Mouse (Mus musculus): ENCODE measurements around the gene Gabrb3. TPM values are rescaled to one million over a fixed set of nuclear protein-coding genes. Genes with fewer than 3 reads are reported as not detected.

Gabrb3 gene
- 81.5 and 84.4 TPM in 2 replicates for polyA plus RNA-seq (2012; rRNA removed)

- Histone ChIP-seq H3K4me1 (ENCODE audit: control insufficient read depth, insufficient read depth, low read length) (peaks cover 3% of the 10 kb centered on the region; the same call in 1 of the 2 replicates), H3K27ac (ENCODE audit: insufficient read depth, low read length) (no peak within 1 kb of the TSS), H3K4me3 (ENCODE audit: insufficient read depth, low read length) (no peak within 1 kb of the TSS)
- no peak for TF ChIP-seq CTCF (IDR thresholded peaks at IDR 0.05; ENCODE audit: extremely low read depth, insufficient read depth, low read length)
- TF ChIP-seq POLR2A (IDR thresholded peaks at IDR 0.05; ENCODE audit: extremely low read depth, insufficient read depth, low read length): no peak
These were observed at the start of gene Gabrb3 for GRCm38 (mm10) chr7:57419392-57419791. Gabrb3 (plus strand) TSS chr7:57419692.

GRCm38 (mm10) chr7:57384112-57384511 is 35.4 kb upstream of the Gabrb3 start:
- H3K4me3 ChIP-seq (ENCODE audit: insufficient read depth, low read length): peak overlapping the region; percentile 3
- no peaks in the 10 kb centered on the region for H3K4me1 ChIP-seq (ENCODE audit: control insufficient read depth, insufficient read depth, low read length)
- 0 out of 2 replicates have a peak overlapping the region, but pooled peaks have one; percentile 9 for H3K27ac ChIP-seq (ENCODE audit: insufficient read depth, low read length)
- TF ChIP-seq CTCF (IDR thresholded peaks at IDR 0.05; ENCODE audit: extremely low read depth, insufficient read depth, low read length): peak; percentile 73
- peak; percentile 23; the same call in 1 of the 2 replicates for TF ChIP-seq POLR2A (IDR thresholded peaks at IDR 0.05; ENCODE audit: extremely low read depth, insufficient read depth, low read length)

- H3K27ac ChIP-seq (ENCODE audit: insufficient read depth, low read length): peak within 1 kb of the TSS; percentile 90
- peak within 1 kb of the TSS; percentile 58 for H3K4me3 ChIP-seq (ENCODE audit: insufficient read depth, low read length)
- TF ChIP-seq POLR2A (IDR thresholded peaks at IDR 0.05; ENCODE audit: extremely low read depth, insufficient read depth, low read length) (no peak), CTCF (IDR thresholded peaks at IDR 0.05; ENCODE audit: extremely low read depth, insufficient read depth, low read length) (no peak)
- no peaks in the 10 kb centered on the region for H3K4me1 ChIP-seq (ENCODE audit: control insufficient read depth, insufficient read depth, low read length)
These were observed 32.8 kb upstream of the Gabrb3 start, which contains the start of gene Gabrg3 for GRCm38 (mm10) chr7:57386517-57387340. Gabrg3 (minus strand) TSS chr7:57387188.

GRCm38 (mm10) chr7:57387341-57387654 is 32.2 kb upstream of the Gabrb3 start:
- Histone ChIP-seq H3K4me3 (ENCODE audit: insufficient read depth, low read length) (peak overlapping the region; percentile 58), H3K27ac (ENCODE audit: insufficient read depth, low read length) (no peak overlapping the region), H3K4me1 (ENCODE audit: control insufficient read depth, insufficient read depth, low read length) (no peaks in the 10 kb centered on the region)
- TF ChIP-seq CTCF (IDR thresholded peaks at IDR 0.05; ENCODE audit: extremely low read depth, insufficient read depth, low read length): 0 out of 2 replicates have a peak, but pooled peaks have one; percentile 7
- TF ChIP-seq POLR2A (IDR thresholded peaks at IDR 0.05; ENCODE audit: extremely low read depth, insufficient read depth, low read length): no peak

GRCm38 (mm10) chr7:57390046-57390445 is 29.4 kb upstream of the Gabrb3 start:
- no peak overlapping the region for H3K27ac ChIP-seq (ENCODE audit: insufficient read depth, low read length)
- no peak for TF ChIP-seq POLR2A (IDR thresholded peaks at IDR 0.05; ENCODE audit: extremely low read depth, insufficient read depth, low read length)
- TF ChIP-seq CTCF (IDR thresholded peaks at IDR 0.05; ENCODE audit: extremely low read depth, insufficient read depth, low read length): peak; percentile 53
- no peaks in the 10 kb centered on the region for H3K4me1 ChIP-seq (ENCODE audit: control insufficient read depth, insufficient read depth, low read length)
- H3K4me3 ChIP-seq (ENCODE audit: insufficient read depth, low read length): no peak overlapping the region

GRCm38 (mm10) chr7:57393551-57393950 is 25.9 kb upstream of the Gabrb3 start:
- Histone ChIP-seq H3K27ac (ENCODE audit: insufficient read depth, low read length) (no peak overlapping the region), H3K4me3 (ENCODE audit: insufficient read depth, low read length) (no peak overlapping the region), H3K4me1 (ENCODE audit: control insufficient read depth, insufficient read depth, low read length) (no peaks in the 10 kb centered on the region)
- no peak for TF ChIP-seq POLR2A (IDR thresholded peaks at IDR 0.05; ENCODE audit: extremely low read depth, insufficient read depth, low read length)
- no peak for TF ChIP-seq CTCF (IDR thresholded peaks at IDR 0.05; ENCODE audit: extremely low read depth, insufficient read depth, low read length)

- TF ChIP-seq CTCF (IDR thresholded peaks at IDR 0.05; ENCODE audit: extremely low read depth, insufficient read depth, low read length): no peak
- TF ChIP-seq POLR2A (IDR thresholded peaks at IDR 0.05; ENCODE audit: extremely low read depth, insufficient read depth, low read length): no peak
- H3K4me1 ChIP-seq (ENCODE audit: control insufficient read depth, insufficient read depth, low read length): no peaks in the 10 kb centered on the region
- no peak overlapping the region for H3K4me3 ChIP-seq (ENCODE audit: insufficient read depth, low read length)
- no peak overlapping the region for H3K27ac ChIP-seq (ENCODE audit: insufficient read depth, low read length)
These were observed 8.3 kb upstream of the Gabrb3 start for GRCm38 (mm10) chr7:57411163-57411562.

- TF ChIP-seq POLR2A (IDR thresholded peaks at IDR 0.05; ENCODE audit: extremely low read depth, insufficient read depth, low read length): no peak
- TF ChIP-seq CTCF (IDR thresholded peaks at IDR 0.05; ENCODE audit: extremely low read depth, insufficient read depth, low read length): no peak
- H3K4me3 ChIP-seq (ENCODE audit: insufficient read depth, low read length): no peak overlapping the region
- H3K4me1 ChIP-seq (ENCODE audit: control insufficient read depth, insufficient read depth, low read length): no peaks in the 10 kb centered on the region
- H3K27ac ChIP-seq (ENCODE audit: insufficient read depth, low read length): no peak overlapping the region
These were observed 6.6 kb upstream of the Gabrb3 start for GRCm38 (mm10) chr7:57412896-57413295.

- TF ChIP-seq POLR2A (IDR thresholded peaks at IDR 0.05; ENCODE audit: extremely low read depth, insufficient read depth, low read length): no peak
- no peak for TF ChIP-seq CTCF (IDR thresholded peaks at IDR 0.05; ENCODE audit: extremely low read depth, insufficient read depth, low read length)
These were observed 1.6 kb downstream of the Gabrb3 start for GRCm38 (mm10) chr7:57421044-57421443.

GRCm38 (mm10) chr7:57422675-57423074 is 3.2 kb downstream of the Gabrb3 start:
- no peak for TF ChIP-seq CTCF (IDR thresholded peaks at IDR 0.05; ENCODE audit: extremely low read depth, insufficient read depth, low read length)
- TF ChIP-seq POLR2A (IDR thresholded peaks at IDR 0.05; ENCODE audit: extremely low read depth, insufficient read depth, low read length): no peak
- H3K27ac ChIP-seq (ENCODE audit: insufficient read depth, low read length): no peak overlapping the region
- H3K4me1 ChIP-seq (ENCODE audit: control insufficient read depth, insufficient read depth, low read length): peaks cover 3% of the 10 kb centered on the region; the same call in 1 of the 2 replicates
- H3K4me3 ChIP-seq (ENCODE audit: insufficient read depth, low read length): no peak overlapping the region

More at GRCm38 (mm10) chr7:57421044-57421443, 1.6 kb downstream of the Gabrb3 start:
- Histone ChIP-seq H3K27ac (ENCODE audit: insufficient read depth, low read length) (no peak overlapping the region), H3K4me1 (ENCODE audit: control insufficient read depth, insufficient read depth, low read length) (peaks cover 3% of the 10 kb centered on the region; the same call in 1 of the 2 replicates), H3K4me3 (ENCODE audit: insufficient read depth, low read length) (no peak overlapping the region)
